Mouse (Mus musculus) monocyte, adult 59 days (primary cell): Measurements from ENCODE around the gene Slc2a12. TPM values are rescaled to one million over a fixed set of nuclear protein-coding genes. Genes with fewer than 3 reads are reported as not detected.

Experiments used
- total RNA-seq, 2 experiments: library from RNA; stranded (reverse); gene quantifications; one replicate each; pipeline ENCODE4 v1.2.4; 2023

The Slc2a12 gene
- total RNA-seq = under 1 TPM in 1 of 2 experiments, not detected in 1; 0.12 TPM

DNA sequence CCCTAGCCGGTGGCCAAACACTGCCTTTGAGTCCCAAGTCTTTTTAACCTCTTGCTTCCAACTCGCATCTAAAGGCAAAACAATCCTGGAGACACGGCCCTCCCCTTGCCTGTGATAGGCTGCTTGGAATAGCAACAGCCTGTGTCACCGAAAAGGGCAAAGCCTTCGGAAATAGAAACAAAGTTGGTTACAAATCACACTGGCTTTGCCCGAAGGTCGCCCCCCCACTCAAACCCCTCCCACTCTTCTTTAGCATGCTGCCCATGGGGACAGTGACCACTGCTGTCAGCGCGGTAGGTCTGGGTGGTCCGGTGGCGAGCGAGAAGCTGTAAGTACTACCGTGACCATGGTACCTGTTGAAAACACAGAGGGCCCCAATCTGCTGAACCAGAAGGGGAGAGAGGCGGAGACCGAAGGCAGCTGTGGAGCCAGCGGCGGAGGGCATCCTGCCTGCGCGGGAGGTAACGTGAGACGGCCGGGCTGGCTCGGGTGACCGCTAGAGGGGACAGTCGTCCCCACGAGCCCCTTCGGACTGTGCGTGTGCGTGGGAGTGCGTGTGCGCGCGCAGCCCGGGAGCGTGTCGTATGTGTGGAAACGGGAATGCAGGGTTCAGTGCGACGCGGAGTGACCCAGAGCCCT is at the start of gene Slc2a12:
Gene Slc2a12 (plus strand): TSS at position 159 of the 639 bp plus-strand sequence.

DNA sequence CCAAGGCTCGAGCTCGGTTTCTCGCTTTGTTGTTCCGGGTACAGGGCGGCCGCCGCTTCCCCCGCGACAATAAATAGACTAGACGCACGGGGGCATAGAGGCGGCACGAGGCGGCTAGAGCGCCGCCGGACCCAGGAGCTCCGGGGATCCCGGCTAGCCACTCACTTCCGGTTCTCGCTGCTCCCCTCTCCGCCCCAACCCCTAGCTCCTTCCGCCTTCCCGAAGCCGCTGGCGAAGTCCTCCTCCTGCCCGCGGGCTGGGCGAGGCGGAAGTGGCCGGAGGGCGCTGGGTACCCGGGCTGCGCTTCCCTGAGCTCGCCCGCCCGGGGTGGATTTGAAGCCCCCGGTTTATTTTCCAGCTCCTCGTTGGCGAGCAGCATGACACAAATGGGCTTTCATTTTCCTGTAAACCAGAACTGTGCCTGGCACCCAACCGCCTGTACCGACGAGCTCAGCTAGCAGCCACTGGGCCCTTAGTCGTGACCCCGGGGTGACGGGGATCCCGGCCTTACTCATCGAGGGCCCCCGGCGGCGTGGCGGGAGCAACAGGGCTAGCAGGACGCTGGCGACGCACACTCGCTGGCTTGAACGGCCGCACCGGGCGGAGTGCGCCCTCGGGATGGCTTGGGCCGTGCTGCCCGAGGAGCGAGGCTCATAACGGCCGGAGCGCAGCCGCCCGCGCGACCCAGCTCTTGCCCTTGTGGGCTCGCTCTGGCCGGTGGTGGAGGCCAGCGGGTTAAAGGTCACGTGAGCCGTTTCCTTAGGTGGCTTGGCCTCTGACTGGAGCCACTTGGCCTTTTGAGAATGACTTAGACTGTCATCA is 86.7 kb downstream of the Slc2a12 start, which contains the start of gene Tbpl1:
Gene Tbpl1 (minus strand): TSS at position 667 of the 822 bp plus-strand sequence.

Other genes with a start within 250 kb of the Slc2a12 start
- 10 to 100 TPM; 83.8 to 88.6 TPM for gene Tbpl1, start 86.9 kb downstream of the Slc2a12 start, total RNA-seq
- under 1 TPM in 1 of 2 experiments, not detected in 1; 0.79 TPM for gene Tcf21, start 175.2 kb downstream of the Slc2a12 start, total RNA-seq